Mouse (Mus musculus) heart, adult 2 months (tissue): Measurements from ENCODE around the gene Ccdc69.

Experiments used
- CTCF ChIP-seq: fragments of 200-600 bp; IDR thresholded peaks from 2 replicates; pipeline ENCODE4 v1.8.1; 2022; ENCODE audit warnings: antibody characterized with exemption, mild to moderate bottlenecking, moderate library complexity
- EP300 ChIP-seq: fragments of 200-500 bp; IDR thresholded peaks from 2 replicates; pipeline ENCODE4 v1.6.1; 2011; ENCODE audit warnings: low read depth, low read length, control low read depth; ENCODE audit not compliant: insufficient read depth
- POLR2A ChIP-seq: fragments of 200-500 bp; IDR thresholded peaks from 2 replicates; pipeline ENCODE4 v1.6.1; 2011; ENCODE audit warnings: mild to moderate bottlenecking, low read depth, low read length, control low read depth; ENCODE audit not compliant: insufficient read depth

DNA sequence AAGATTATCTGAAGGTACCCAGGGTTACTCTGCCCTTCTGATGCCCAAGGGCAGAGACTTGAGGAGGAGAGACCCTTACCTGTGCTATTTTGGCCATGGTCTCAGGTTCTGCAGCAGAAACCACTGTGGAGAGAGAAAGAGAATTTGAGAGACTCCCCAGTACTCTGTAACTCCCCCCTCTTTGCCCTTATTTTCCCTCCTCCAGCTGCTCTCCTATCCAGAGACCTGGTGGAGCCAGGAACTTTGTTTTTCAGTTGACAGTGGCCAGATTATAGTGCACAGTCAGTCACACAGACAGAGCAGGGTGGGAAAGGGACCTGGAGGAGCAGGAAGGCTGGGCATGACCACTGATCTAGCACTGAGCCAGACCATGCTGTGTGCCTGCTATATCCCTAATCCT, 56.5 kb downstream of the Ccdc69 start:
- TF ChIP-seq POLR2A (no peak), CTCF (no peak), EP300 (no peak)
